Mouse (Mus musculus) adrenal gland, postnatal 36 days (tissue): ENCODE measurements around the gene Mrpl14. TPM values are rescaled to one million over a fixed set of nuclear protein-coding genes. Genes with fewer than 3 reads are reported as not detected.

Source experiments
- DNase-seq, 2 experiments: peaks; one replicate each; pipeline ENCODE4 v3.0.0; 2021; ENCODE audit warnings: mixed read lengths in 1 of 2
- long read RNA-seq, 2 experiments: library from polyadenylated mRNA; stranded (forward); transcript quantifications; one replicate each; pipeline ENCODE4 v2.0.0; 2021; ENCODE audit warnings: borderline sequencing depth in 2 of 2
- total RNA-seq, 2 experiments: library from RNA; stranded (reverse); gene quantifications; 2 replicates each; pipeline ENCODE4 v1.2.3; 2021

Gene Mrpl14
- 100 to 1,000 TPM; 115 to 118 TPM for total RNA-seq
- long read RNA-seq, experiment 1, transcript Mrpl14-201 (3 exons, 645 nt), result major isoform, 160 of 174 reads
- long read RNA-seq, experiment 1, transcript Mrpl14-202 (2 exons, 510 nt), result minor isoform, 6 of 174 reads
- long read RNA-seq, experiment 1, partial matches to known transcripts, result 0 of 174 reads
- long read RNA-seq, experiment 1, other reads (novel, unspliced or antisense), result 6 of 174 reads
- long read RNA-seq, experiment 2, transcript Mrpl14-201 (3 exons, 645 nt), result major isoform, 65 of 70 reads
- long read RNA-seq, experiment 2, partial matches to known transcripts, result 0 of 70 reads
- long read RNA-seq, experiment 2, other reads (novel, unspliced or antisense), result 3 of 70 reads

GRCm38 (mm10) chr17:45686093-45686619 lies at the start of gene Mrpl14:
Mrpl14 (plus strand) TSS chr17:45686322.
- peak; percentile 93 to 97 for DNase-seq

DNA sequence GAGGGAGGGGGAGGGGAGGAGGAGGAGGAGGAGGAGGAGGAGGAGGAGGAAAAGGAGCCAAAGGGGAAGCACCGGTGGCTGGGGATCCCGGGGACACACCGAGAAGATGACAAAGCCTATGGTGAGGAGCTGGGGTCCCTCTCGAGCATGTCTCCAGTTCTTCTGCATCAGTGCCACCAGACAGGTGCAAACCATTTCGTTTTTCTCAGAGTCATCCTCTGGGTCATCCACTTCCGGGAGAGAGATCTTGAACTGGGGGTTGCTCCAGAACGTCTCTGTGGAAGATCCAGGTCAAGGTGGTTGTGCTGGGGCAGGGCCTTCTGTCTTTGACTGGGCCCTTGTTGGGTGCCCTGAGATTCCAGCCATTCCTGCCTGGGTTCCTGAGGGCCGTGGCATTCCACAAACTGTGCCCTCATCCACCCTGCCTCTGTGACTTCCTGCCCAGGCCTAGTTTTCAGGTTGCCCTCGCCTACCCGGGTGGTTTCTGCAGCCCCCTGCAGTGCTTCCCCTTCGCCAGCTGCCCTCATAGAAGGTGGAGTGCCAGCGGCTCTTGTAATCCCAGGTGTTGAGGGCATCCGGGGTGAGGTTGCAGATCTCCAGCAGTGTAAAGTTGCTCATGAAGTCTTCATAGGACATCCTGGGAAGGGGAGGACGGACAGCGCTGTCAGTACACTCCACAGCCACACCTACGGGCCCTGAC lies 47.4 kb upstream of the Mrpl14 start:
- no peak for DNase-seq

- DNase-seq, result no peak
Observed at GRCm38 (mm10) chr17:45641981-45642380, 44.1 kb upstream of the Mrpl14 start.

DNA sequence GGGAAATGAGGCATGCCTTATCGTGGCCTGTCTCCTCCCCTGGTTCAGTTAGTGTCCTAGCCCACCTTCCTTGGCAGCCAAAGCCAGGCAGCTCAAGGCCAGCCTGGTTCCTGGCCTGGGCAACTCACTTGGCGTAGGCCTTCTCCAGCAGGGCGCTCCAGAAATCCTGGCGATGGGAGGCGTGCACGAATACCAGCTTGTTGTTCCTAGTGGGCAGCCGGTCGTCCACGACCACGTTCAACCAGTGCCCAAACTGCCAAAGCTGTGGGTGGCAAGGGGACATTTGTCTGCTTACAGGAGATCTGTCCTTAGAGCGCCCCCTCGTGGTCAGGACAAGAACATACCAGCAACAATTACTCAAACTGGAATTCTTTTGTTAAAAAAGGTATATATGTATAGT lies 43.4 kb upstream of the Mrpl14 start:
- DNase-seq, result peak; percentile 79 to 80

GRCm38 (mm10) chr17:45644185-45644584 lies 41.9 kb upstream of the Mrpl14 start:
- no peak for DNase-seq

DNA sequence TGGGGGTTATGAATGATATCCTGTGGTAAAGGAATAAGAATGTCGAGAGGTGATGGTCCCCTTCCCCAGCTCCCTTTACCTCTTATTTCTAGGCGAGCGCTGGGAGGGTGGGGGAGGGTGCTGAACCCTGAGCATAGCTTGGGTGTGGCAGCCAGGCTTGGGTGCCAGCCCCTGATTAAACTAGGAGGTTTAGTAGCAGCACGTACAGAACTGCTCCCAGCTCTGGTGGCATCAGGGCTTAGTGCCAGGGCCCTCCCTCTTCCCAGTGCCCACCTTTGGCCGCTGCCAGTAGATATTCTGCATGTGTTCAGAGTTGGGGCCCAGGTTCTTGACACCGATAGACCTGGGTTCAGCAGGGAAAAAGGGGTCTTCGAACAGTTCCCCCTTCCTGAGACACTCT lies 32.9 kb upstream of the Mrpl14 start:
- no peak for DNase-seq

GRCm38 (mm10) chr17:45655820-45656219 lies 30.3 kb upstream of the Mrpl14 start:
- DNase-seq, result peak; percentile 20 to 24

DNA sequence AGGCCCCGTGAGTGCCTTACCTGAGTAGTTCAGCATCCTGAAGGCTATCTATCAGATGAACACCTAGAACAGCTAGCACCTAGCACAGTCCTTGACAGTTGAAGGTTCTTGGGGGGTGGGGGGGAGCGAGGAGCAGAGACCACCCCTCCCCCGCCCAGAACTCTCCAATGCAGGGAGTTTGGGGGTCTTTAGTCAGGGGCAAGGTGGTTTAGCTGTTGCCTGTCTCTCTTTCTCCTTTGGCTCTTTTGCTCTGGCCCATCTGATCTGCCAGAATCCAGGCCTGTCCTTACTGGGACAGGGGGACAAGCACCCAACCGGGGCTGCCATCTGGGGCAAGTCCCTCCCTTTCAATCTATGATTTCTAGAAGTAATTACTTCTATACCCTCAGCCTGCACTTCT lies 26.9 kb upstream of the Mrpl14 start, which contains the start of gene Capn11:
Gene Capn11 (minus strand): TSS at position 101 of the 400 bp plus-strand sequence.
- no peak for DNase-seq

DNA sequence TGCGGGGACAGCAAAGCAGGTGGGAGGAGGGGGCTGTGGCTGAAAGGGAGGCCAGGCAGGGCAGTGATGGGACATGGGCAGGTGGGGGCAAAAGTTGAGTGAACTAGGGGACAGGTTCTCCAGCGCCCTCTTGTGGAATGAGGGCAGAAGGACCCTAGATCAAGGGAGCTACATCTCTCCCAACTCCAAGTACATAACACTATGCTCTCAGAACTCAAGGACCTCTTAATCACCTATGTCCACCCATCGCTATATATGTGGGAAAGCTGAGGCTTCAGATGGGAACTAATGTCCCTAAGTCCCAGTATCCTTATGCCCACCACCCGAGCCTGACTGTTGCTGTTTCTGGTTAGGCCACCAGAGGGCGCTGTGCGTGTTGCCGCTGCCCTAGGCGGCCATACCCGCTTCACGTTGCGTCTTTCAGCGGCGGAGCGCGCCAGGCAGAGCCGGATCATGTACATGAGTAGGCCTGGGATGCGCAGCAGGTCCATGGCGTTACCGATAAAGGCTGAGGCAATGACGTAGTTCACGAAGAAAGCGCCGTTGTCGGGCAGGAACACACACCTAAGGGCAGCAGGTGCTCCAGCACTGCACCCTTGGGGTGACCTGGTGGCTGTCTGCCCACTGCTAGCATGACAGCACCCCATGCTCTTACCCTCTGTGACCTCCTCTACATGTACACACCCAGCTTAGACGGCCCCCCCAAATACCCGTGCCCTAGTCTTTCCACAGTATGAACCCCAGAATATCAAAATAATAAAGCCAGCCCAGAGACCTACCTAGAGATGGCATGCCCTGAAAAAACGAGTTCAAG lies 22.8 kb upstream of the Mrpl14 start:
- DNase-seq, result peak; percentile 80 to 83

- no peak for DNase-seq
Observed at GRCm38 (mm10) chr17:45664608-45665007, 21.5 kb upstream of the Mrpl14 start.

DNA sequence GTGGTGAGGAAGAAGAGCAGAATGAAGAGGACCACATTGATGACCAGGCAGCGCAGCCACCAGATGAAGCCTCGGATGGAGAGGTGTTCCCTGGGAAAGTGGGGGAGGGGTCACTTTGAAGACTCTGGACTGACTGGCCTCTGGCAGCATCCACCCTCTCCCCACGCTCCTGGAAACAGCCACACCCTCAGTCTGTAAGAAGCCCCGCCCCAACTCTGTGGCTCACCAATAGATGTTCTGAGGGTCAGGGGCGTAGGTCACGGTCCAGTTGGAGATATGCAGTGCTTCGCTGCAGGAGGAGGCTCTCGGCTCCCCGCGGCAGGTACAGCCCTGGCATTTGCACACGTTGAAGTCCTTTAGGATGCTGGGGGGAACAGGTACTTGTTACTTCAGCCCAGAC lies 20.0 kb upstream of the Mrpl14 start:
- DNase-seq, result no peak

GRCm38 (mm10) chr17:45667481-45667880 lies 18.6 kb upstream of the Mrpl14 start:
- DNase-seq, result no peak

DNA sequence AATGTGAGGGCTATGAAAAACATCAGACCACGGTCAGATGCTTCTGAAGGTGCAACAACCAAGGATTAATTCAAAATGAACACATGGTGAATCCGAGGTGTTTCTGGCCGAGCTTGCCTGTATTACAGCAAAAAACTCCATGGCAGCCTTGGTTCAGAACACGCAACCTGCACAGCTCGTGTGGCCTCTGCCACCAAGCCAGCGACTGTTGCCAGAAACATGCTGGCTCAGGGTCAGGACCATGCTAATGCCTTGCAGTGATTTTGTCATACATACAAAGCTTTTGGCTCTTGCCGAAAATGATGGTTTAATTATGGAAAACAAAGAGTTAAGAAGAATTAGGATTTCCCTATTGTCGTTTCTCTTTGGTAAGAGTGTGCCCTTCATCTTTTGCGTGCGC lies 18.1 kb upstream of the Mrpl14 start:
- DNase-seq, result no peak

- DNase-seq, result no peak
Observed at GRCm38 (mm10) chr17:45671821-45672220, 14.3 kb upstream of the Mrpl14 start.

DNA sequence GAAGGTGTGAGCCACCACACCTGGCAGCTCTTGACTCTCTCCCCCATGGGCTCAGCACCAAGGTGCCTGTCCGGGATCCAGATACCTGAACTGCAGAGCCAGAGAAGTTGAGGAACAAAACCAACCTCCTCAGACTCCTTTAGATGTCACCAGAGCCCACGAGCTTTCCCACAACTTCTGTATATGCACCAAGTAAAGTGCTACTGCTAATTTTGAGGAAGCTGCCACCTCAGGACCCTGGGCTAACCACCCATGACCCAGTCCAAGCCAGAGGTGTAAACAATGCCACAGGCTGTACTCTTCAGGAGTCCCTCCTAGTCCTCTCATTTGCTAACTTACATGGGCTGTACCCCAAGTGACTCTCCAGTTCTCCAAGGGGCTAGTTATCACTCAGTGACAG lies 13.5 kb upstream of the Mrpl14 start:
- no peak for DNase-seq

DNA sequence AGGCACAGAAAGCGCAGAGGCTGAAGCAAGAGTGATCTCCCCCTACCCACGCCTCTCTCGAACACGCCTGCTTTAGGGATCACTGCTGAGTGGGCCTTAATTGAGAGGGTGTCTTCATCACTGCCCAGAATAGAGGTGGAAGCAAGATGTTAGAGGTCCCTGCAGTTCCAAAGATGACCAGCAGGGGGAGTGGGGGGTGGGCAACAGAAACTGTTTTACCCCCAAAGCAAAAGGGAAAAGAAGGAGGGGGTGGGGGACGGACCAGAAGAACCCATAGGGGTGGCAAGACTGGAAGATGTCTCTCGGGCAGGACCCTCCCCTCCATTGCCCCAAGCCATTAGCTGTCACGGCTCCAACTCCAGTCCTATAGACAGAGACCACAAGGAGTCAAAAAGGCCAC lies 8.0 kb upstream of the Mrpl14 start:
- peak; percentile 72 to 84 for DNase-seq

DNA sequence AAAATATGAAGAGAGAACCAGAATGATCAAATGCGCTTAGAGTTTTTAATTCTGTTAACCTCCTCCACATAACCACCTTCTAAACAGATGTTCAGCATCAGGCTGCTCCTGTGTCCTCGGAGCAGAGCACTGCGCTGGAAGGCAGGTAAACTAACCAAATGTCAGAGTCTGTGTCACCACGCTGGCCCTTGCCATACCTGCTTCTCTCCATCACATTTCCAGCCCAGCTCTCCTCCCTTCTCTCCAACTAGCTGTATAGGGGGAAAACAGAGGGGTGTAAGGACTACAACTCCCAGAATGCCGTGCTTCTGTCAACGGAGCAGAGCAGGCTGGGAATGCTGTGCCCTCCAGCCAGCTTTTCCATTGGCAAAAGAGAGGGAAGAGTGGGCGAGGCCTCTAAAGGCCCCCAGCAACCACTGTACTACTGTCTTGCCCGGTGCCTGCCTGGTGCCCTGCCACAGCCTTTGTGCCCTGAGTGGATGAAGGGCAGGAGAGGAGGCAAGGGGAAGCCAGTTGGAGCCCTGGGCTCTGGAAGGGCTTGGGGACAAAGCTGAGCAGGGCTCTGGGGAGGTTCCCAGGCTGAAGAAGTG lies 5.6 kb upstream of the Mrpl14 start:
- peak; percentile 39 to 59 for DNase-seq

GRCm38 (mm10) chr17:45681588-45681987 lies 4.5 kb upstream of the Mrpl14 start:
- no peak for DNase-seq

DNA sequence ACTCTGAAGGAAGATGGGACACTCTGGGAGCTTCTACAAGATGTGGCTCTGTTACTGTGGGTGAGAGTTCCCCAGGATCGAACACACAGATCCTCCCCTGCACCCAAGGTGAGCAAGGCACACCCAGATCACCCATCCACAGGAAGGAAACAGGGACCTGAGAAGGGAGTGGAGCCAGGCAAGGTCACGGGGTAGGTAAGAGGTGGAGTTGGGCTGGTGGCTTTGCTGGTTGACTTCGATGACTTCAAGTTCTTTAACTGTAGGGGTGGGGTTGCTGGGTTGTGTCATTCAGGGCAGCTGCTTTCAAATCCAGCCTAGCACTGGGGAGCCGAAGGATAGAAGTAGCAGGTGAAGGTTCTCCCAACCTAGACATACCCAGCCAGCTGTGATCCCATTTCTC lies 3.3 kb upstream of the Mrpl14 start:
- DNase-seq, result no peak

DNA sequence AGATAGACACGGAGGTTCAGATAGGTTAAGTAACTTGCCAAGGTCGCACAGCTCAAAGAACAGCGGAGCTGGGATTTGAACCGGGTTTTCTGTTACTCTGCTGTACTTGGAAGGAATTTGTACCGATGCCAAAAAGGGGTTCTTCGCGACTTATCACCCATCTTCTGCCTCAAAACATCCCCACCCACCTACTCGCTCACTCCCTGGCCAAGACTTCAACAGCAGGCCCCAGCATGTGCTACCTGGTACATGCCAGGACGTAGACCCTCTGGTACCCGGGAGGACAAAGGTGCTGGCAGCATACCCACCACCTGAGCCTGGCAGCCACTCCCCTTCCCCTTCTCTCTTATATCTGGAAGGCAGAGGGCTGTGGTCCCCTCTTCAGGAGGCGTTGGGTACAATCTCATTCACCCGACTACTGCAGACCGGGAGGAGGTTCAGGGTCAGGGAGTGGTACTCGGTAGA lies 1.4 kb upstream of the Mrpl14 start:
- DNase-seq, result no peak

DNA sequence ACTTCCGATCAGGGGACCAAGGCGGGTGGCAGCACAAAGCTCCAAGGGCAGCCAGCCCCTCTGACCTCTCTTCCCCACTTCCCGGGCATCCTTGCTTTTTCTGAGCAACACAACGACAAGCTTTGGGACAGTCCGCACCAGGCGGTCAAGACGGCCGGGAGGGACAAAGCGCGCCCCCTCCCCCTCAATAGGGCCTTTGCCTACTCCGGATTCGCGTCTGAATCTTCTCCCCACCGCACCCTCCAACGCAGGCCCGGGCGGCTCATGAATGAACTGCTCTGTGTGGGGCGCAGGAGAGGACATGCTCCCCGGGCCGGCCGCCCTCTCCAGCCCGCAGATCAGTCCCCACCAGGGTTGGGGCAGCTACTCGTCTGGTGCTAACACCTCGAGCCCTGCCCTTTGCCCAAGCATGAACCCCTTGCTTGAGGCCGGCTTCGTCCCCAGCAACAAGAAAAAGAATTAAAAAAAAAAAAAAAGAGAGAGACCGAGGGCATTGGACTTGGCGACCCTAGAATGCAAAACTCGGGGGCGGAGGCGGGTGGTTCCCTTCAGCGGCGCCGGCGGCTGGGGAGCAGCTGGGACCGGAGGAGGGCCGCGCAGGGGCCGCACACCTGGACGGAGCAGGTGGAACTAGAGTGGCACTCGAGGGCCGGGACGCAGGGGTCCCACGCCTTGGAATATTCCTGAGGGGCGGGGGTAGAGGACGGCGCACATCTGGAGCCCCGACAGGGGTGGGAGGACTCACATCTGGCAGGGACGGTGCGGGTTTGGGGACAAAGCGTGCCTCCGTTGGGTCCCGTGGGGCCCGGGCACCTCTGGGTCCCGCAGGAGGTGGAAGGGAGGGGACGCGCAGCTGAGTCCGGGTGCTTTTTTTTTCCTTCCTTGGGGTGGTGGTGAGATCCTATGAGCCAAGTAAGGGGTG lies 690 bp upstream of the Mrpl14 start:
- peak; percentile 63 to 73 for DNase-seq
